Mouse (Mus musculus) lung, embryonic 14.5 days (tissue): ENCODE measurements around the gene Tax1bp3. TPM values are rescaled to one million over a fixed set of nuclear protein-coding genes. Genes with fewer than 3 reads are reported as not detected.

Experiments used
- ATAC-seq: fragments of 200-750 bp; cut with Nextera tagmentation; 2 replicates; pipeline ENCODE4 v1.8.0; 2017; ENCODE audit warnings: mild to moderate bottlenecking, moderate TSS enrichment, moderate library complexity; ENCODE audit not compliant: insufficient read depth
- DNase-seq: peaks from one replicate; pipeline ENCODE4 v3.0.0-alpha.2; 2015
- H3K27ac ChIP-seq: fragments of 300-500 bp; sonication (generic); 2 replicates; pipeline ENCODE4 v1.5.1; 2014; ENCODE audit warnings: low read depth, mild to moderate bottlenecking, moderate library complexity
- H3K27me3 ChIP-seq: fragments of 300-500 bp; sonication (generic); 2 replicates; pipeline ENCODE4 v1.6.1; 2014; ENCODE audit warnings: low read length, control low read depth; ENCODE audit not compliant: insufficient read depth
- H3K36me3 ChIP-seq: fragments of 300-500 bp; sonication (generic); 2 replicates; pipeline ENCODE4 v1.6.1; 2014; ENCODE audit warnings: control low read depth; ENCODE audit not compliant: insufficient read depth
- H3K4me1 ChIP-seq: fragments of 300-500 bp; sonication (generic); 2 replicates; pipeline ENCODE4 v1.6.1; 2014; ENCODE audit warnings: antibody characterized with exemption, control low read depth; ENCODE audit not compliant: insufficient read depth
- H3K4me2 ChIP-seq: fragments of 300-500 bp; sonication (generic); 2 replicates; pipeline ENCODE4 v1.6.1; 2014; ENCODE audit warnings: mild to moderate bottlenecking
- H3K4me3 ChIP-seq: fragments of 300-500 bp; sonication (generic); 2 replicates; pipeline ENCODE4 v1.5.1; 2014; ENCODE audit warnings: low read depth, low read length
- H3K9ac ChIP-seq: fragments of 300-500 bp; sonication (generic); 2 replicates; pipeline ENCODE4 v1.6.1; 2014
- H3K9me3 ChIP-seq: fragments of 300-500 bp; sonication (generic); 2 replicates; pipeline ENCODE4 v1.6.1; 2016; ENCODE audit warnings: low read depth, low read length, control low read depth
- CTCF ChIP-seq: IDR thresholded peaks from 2 replicates; pipeline ENCODE4 v1.5.1; 2016; ENCODE audit warnings: antibody characterized with exemption, low read depth
- WGBS: fragments of 180-500 bp; shearing (Covaris S2); extraction: QIAGEN DNeasy Blood & Tissue Kit; methylation state at CpG from one replicate; pipeline ENCODE4 v1.1.7; 2014; 5-methylcytosine and 5-hydroxymethylcytosine counted together
- polyA plus RNA-seq: library from polyadenylated mRNA; unstranded; fragments of >200 nt; fragmentation: Nextera tagmentation; extraction: Ambion mirVana; gene quantifications from 2 replicates; pipeline ENCODE4 v1.2.1, GENCODE M21; 2014

Gene Tax1bp3
- 252 and 263 TPM in 2 replicates for polyA plus RNA-seq

- peaks cover 11% of the 10 kb centered on the region; the same call in 1 of the 2 replicates for H3K4me1 ChIP-seq
- peak within 1 kb of the TSS; percentile 93 for H3K9ac ChIP-seq
- TF ChIP-seq CTCF, result no peak
- H3K9me3 ChIP-seq, result no peaks in the 10 kb centered on the region
- under 1% methylated on average over 72 of the region's 81 CpGs for WGBS
- peak within 1 kb of the TSS; percentile 76 for H3K4me2 ChIP-seq
- peak within 1 kb of the TSS; percentile 96 for H3K4me3 ChIP-seq
- no peaks in the 10 kb centered on the region for H3K27me3 ChIP-seq
- peak; percentile 98 for DNase-seq
- H3K27ac ChIP-seq, result peak within 1 kb of the TSS; percentile 97
- peak; percentile 97 for ATAC-seq
- H3K36me3 ChIP-seq, result peaks cover 28% of the 10 kb centered on the region
Measured at GRCm38 (mm10) chr11:73176608-73177508, at the start of gene Tax1bp3, which contains the start of gene Emc6. Gene Tax1bp3, plus strand, starts transcription at chr11:73177083. Gene Emc6, minus strand, starts transcription at chr11:73177037.

- Histone ChIP-seq H3K9me3 (no peaks in the 10 kb centered on the region), H3K4me3 (no peak overlapping the region), H3K27me3 (no peaks in the 10 kb centered on the region), H3K27ac (no peak overlapping the region), H3K4me2 (no peak overlapping the region), H3K9ac (no peak overlapping the region), H3K4me1 (0 out of 2 replicates have a peak, but pooled peaks cover 7% of the 10 kb centered on the region), H3K36me3 (peaks cover 30% of the 10 kb centered on the region)
- TF ChIP-seq CTCF, result no peak
- ATAC-seq (no peak), DNase-seq (no peak)
- WGBS, result 74% methylated on average over 7 of the region's 7 CpGs
Measured at GRCm38 (mm10) chr11:73131020-73131419, 45.9 kb upstream of the Tax1bp3 start.

GRCm38 (mm10) chr11:73132999-73133398 lies 43.9 kb upstream of the Tax1bp3 start:
- 90% methylated on average over 6 of the region's 6 CpGs for WGBS
- no peaks in the 10 kb centered on the region for H3K27me3 ChIP-seq
- peaks cover 30% of the 10 kb centered on the region for H3K36me3 ChIP-seq
- H3K4me2 ChIP-seq, result no peak overlapping the region
- no peak for DNase-seq
- TF ChIP-seq CTCF, result no peak
- ATAC-seq, result no peak
- no peaks in the 10 kb centered on the region for H3K9me3 ChIP-seq
- H3K4me1 ChIP-seq, result peaks cover 15% of the 10 kb centered on the region; the same call in 1 of the 2 replicates
- no peak overlapping the region for H3K27ac ChIP-seq
- no peak overlapping the region for H3K4me3 ChIP-seq
- no peak overlapping the region for H3K9ac ChIP-seq

- Histone ChIP-seq H3K4me2 (peak overlapping the region; percentile 74), H3K36me3 (peaks cover 30% of the 10 kb centered on the region), H3K27ac (no peak overlapping the region), H3K4me3 (no peak overlapping the region), H3K9me3 (no peaks in the 10 kb centered on the region), H3K4me1 (peaks cover 15% of the 10 kb centered on the region; the same call in 1 of the 2 replicates), H3K27me3 (no peaks in the 10 kb centered on the region), H3K9ac (no peak overlapping the region)
- 82% methylated on average over 5 of the region's 5 CpGs for WGBS
- DNase-seq, result no peak
- no peak for ATAC-seq
- TF ChIP-seq CTCF, result no peak
Measured at GRCm38 (mm10) chr11:73134222-73134621, 42.7 kb upstream of the Tax1bp3 start.

GRCm38 (mm10) chr11:73136587-73136986 lies 40.3 kb upstream of the Tax1bp3 start:
- WGBS, result 65% methylated on average over 6 of the region's 6 CpGs
- DNase-seq (no peak), ATAC-seq (no peak)
- Histone ChIP-seq H3K4me3 (peak overlapping the region; percentile 94), H3K27ac (no peak overlapping the region), H3K4me1 (peaks cover 15% of the 10 kb centered on the region; the same call in 1 of the 2 replicates), H3K4me2 (peak overlapping the region; percentile 74), H3K9me3 (no peaks in the 10 kb centered on the region), H3K27me3 (no peaks in the 10 kb centered on the region), H3K9ac (peak overlapping the region; percentile 77), H3K36me3 (peaks cover 23% of the 10 kb centered on the region)
- TF ChIP-seq CTCF, result no peak

- no peaks in the 10 kb centered on the region for H3K27me3 ChIP-seq
- TF ChIP-seq CTCF, result no peak
- H3K4me3 ChIP-seq, result peak overlapping the region; percentile 94
- ATAC-seq (peak; percentile 1; the same call in 1 of the 2 replicates), DNase-seq (peak; percentile 67)
- peaks cover 15% of the 10 kb centered on the region; the same call in 1 of the 2 replicates for H3K4me1 ChIP-seq
- no peak overlapping the region for H3K27ac ChIP-seq
- WGBS, result 16% methylated on average over 11 of the region's 11 CpGs
- H3K4me2 ChIP-seq, result peak overlapping the region; percentile 74
- H3K9ac ChIP-seq, result peak overlapping the region; percentile 77
- no peaks in the 10 kb centered on the region for H3K9me3 ChIP-seq
- H3K36me3 ChIP-seq, result peaks cover 21% of the 10 kb centered on the region
Measured at GRCm38 (mm10) chr11:73137116-73137515, 39.8 kb upstream of the Tax1bp3 start.
